Mouse (Mus musculus) CD4-positive, CD25-positive, alpha-beta regulatory T cell, adult 4 months (primary cell): Measurements from ENCODE around the gene Sema3b. TPM values are rescaled to one million over a fixed set of nuclear protein-coding genes. Genes with fewer than 3 reads are reported as not detected.
A peak's percentile ranks its signal among the peaks of the same experiment; 100 is the strongest.
"Not testable (repeated sequence)": the region's sequence is repeated elsewhere in the genome, so short reads cannot be mapped to it uniquely, and the experiment has no call there.

Experiments used
- ATAC-seq: one replicate; pipeline ENCODE4 v1.8.0; 2017
- polyA plus RNA-seq, 2 experiments: library from polyadenylated mRNA; unstranded; fragments of 100-300 nt; shearing (Covaris generic); gene quantifications; one replicate each; pipeline ENCODE4 v1.2.1; 2017

Gene Sema3b
- polyA plus RNA-seq, 2 experiments from 2014 or later, result not detected

DNA sequence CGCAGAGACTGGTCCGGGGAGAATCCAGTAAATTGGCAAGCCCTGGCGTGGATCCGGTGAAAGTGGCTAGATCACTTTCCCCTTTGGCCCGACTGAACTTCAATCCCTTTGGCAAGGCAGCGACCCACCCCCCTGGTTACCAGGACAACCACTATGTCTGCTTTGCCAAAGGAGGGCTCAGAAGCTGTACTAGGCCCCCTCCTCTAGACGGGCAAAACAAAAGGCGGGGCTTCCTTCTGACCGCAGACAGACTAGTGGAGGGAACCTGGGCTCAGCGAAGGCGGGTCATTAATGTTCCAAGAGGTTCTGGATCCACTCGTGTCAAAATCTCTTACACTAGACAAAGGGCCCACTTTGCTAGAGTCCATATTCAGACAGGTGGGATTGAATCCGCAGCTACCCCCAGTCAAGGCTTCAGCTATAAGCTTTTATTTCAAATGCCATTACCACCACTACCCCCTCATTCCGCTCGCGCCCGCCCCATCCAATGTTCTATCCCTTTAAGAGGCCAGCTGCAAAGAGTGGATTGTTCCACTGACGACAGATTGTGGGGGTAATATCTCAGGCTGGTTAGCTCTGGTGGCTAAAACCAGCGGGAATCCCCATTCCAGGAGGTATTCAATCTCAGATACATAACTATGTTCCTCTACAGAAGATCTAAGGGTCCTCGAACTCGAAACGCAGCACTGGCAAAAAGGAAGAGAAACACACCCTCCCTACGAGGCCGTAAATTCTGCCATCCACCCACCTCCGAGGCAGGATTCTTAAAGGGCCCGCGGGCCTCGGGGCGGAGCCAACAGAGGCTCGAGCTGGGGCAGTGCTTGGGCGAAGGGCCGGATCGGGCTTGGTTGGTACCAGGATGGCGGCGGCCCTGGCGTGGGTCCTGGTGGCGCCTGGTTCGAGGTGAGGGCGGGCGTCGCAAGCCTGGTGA lies 40.4 kb downstream of the Sema3b start:
- peak; percentile 92 for ATAC-seq

DNA sequence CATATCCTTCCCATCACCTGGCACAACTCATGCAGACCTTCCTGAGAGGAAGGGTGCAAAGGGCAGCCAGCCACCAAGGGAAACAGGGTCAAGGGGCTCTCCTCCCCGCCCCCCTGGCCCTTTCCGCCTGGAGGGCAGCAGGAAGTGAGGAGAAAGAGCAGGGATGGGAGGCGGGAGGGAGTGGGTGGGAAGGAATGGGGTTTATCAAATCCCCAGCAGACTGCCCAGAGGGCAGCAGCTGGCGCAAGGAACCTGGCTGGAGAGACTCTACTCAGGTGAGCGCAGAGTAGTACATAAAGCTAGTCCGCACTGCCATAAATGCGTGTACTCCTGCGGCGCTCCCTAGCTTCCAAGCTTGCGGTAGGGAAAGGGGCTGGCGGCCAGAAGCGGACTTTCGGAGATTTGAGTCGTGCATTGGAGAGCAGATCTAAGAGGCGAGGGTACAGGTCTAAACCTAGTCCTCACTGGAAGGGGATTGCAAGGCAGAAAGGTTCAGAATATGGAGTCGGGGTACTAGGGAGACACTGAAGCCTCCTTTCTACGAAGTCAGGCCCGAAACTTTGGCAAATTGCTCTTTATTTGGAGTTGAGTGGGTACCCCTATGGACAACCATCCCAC lies 41.2 kb downstream of the Sema3b start, which contains the start of gene Hyal2:
Gene Hyal2, plus strand, starts transcription at position 244 of the 618 bp plus-strand sequence.
- no peak for ATAC-seq

DNA sequence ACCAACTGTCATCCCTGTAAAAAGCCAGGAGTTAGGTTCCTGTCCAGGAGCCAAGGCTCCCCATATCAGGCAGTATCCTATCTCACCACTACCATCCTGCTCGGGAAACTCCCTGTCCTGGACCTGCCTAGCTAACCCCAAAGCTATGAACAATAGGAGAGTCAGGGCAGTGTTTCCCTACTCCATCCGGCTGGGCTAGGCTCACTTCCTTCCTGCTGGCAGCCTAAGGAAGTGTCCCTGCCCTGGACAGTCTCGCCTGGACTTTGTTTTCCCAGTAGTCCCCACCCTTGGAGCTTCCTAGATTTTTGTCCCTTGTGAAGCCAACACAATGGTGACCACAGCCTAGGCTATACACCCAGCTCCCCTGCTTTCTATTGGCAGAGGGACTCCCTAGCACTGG lies 42.2 kb downstream of the Sema3b start:
- ATAC-seq, result no peak

DNA sequence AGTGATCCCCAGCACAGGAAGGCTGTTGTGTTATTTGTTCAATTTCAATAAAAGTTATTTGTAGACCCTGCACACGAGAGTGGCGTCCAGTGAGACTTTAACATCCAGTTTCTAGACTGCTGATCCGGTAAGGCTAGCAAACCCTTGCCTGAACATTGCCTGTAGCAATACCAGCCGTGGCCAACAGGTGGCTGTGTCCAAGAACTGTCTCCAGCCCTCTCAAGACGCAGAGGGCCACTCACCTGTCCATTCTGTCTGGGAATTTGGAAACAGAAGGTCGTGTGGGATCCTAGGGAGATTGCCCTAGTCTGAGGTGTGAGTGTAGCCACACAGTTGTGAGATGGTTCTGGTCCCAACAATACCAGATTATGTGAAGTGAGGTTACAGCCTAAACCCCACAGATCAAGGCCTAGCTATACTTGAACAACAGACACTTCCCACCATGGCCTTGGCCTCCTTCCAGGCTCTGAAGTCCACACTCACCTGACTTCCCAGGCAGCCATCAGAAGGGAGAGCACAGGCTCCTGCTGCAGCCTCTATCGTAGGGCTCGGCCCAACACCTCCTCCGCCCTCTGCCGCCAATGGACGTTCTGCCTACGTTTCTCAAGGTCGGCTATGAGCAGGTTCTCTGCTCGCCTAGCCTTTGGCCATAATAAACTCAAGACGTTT lies 42.9 kb downstream of the Sema3b start:
- no peak for ATAC-seq

DNA sequence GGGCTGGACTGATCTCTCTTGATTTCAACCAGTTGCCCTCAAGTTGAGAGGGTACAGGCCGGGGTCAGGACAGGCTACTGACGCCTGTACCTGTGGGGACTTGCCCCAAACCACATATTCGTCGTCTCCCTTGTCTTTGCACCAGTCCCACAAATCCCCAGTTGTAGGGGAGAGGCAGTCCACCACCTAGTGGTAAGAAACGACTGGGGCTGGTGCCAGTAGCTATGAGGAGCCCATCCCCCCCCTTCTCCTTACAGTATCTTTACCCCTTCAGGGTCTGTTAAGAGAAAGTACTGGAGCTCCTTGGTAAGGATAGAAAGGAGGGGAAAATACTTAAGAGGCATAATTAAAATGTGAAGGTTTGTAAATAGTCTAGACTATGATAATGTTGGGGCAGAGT lies 43.5 kb downstream of the Sema3b start:
- ATAC-seq, result not testable (repeated sequence)

DNA sequence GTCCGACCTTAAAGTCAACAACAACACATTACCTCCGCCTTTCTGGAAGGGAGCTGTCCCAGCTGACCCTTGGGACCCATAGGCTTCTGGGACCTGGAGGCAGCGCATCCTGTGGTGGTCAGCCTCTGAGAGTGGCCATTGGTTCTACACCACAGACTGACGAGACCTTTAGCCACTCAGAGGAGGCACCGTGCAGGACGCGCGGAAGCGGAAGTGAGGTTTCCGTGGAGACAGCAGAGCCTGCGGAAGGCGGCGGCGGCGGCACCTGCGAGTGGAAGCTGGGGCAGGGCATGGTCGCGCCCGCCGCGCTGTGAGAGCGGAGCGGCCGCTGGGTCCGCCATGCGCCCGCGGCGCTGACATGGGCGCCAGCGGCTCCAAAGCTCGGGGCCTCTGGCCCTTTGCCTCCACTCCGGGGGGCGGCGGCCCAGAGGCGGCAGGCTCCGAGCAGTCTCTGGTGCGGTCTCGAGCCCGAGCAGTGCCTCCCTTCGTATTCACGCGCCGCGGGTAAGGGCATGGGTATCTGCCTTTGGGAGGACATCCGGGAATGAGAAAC lies 45.9 kb downstream of the Sema3b start, which contains the start of gene Tusc2:
Gene Tusc2, plus strand, starts transcription at position 227 of the 553 bp plus-strand sequence.
- ATAC-seq, result peak; percentile 97

DNA sequence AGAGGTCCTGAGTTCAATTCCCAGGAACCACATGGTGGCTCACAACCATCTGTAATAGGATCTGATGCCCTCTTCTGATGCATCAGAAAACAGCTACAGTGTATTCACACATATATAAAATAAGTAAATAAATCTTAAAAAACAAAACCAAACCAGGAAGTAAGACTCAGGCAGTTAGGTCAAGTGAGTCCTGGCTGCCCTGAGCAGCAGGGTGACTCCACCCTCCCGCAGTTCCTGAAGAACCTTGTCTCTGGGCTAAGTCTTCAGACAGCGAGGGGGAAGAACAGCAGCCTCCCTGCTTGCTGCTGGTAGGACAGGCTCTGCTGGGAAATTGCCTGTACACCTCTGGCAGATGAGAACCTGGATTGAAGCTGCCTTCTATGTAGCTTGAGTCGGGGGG lies 52.7 kb downstream of the Sema3b start:
- no peak for ATAC-seq

DNA sequence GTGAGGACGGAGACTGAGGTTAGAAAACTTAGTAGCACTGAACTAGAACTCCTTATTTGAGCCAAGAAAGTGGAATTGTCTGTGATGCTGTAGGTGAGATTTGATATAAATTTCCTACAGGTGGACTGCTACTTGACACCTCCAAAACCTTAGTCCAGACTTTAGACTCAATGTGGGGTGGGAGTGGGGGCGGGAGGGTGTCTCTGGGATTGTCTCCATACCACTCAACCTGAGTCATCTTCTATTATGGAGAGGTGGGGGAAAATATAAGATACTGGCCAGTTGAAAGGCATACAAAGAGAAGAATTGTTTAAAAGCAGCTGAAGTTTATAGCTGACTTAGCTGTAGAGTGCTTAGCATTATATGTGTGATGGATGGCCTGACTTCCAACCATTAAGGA lies 53.3 kb downstream of the Sema3b start:
- no peak for ATAC-seq

DNA sequence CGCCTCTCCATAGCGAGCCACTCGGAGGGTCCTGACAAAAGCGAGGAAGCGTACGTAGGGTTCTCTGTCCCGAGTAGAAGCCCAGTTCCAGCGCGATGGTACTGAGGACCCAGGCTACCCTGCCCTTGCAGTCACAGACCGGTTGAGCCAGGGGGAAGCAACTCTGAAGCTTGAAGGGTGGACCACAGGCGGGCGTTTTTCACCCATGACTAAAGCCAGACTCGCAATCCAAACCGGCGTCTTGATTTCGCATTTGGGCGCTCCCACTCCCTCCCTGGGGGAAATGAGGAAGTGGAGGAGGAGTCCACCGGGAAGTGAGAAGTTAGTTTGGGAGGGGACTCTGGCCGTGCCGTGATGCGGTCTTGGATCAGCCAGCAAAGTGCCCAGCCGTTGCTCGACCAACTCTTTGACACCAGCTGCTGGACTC lies 54.0 kb downstream of the Sema3b start:
- no peak for ATAC-seq

DNA sequence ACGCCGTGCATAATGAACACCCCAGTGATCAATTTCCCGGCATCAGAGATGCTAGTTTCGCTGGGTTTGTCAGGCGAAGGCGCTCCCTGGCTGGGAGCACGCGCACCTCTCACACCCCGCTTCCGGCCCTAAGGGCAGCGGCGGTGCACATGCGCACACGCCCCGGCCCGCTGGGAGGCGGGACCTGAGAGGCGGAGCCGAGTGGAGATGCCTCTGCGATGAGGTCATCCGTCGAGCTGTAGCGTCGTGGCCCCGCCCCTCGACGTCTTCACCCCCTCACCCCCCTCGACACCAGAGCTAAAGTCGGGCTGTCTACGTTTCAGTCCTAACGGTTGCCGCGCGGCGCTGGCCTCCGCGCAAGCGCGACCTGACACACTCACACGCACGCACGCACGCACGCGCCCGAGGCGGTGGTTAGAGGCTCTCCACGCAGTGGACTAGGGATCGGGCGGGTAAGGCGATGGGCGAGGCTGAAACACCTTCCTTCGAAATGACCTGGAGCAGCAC lies 54.7 kb downstream of the Sema3b start:
- peak; percentile 83 for ATAC-seq

DNA sequence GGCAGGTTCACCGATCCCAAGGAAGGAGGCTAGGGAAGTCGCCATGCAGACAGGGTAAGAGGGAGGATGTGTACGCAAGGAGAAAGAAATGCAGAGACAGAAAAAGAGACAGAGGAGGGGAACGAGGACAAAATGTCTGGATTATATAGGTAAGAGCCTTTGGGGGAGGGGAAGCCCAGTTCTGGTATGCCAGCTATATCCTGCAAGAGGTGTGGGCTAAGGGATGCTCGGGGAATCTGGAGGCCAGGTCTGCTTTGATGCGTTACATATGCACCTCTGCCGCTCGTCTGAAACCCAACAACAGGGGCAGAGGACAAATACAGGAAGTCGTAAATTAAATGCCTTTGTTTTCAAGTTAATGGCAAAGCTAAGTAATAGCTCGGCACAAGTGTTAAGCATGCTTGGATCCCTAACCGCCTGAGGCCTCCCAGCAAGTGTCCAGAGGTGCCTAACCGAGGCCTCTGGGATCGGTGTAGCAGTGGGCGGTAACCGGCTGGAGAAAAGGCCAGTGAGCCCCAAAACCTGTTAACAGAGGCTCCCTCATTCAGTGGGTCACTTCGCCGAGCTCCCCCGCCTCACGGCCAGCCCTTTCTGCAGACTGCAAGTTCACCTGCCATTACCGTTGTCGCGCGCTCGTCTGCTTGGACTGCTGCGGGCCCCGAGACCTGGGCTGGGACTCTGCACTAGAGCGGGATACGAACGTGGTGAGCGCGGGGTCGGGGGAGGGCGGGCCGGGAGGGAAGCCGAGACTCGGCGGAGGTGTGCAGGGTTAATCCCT lies 55.3 kb downstream of the Sema3b start:
- ATAC-seq, result no peak

DNA sequence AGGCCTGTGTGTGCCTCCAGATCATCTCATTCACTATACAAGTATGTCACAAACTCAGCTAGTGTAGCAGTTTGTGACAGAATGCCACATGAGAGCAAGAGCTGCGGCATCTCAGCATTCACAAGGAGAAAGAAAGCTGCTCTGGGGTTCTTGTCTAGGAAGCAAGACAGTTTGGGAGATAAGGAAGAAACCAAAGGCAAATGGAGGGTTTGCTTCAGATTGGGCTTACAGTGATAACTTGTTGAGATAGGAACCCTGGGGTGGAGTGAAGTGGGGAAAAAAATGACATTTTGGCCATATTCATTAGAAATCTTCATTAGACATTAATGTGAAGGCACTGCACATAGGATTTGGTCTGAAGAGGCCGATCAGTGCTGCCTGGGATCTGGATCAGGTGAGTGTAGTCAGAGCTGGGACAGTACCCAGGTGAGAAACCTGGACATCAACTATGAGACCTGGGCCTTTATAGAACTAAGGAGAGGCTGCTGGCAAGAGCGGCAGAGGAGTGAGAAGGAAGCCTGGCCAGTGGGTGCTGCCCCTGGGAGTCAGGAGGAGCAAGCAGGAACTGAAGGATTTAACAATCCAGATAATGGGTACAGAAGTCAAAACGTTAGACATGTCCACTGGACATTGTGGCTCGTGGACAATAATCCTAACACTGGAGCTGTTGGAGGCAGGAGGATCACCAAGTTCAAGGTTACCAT lies 56.2 kb downstream of the Sema3b start:
- no peak for ATAC-seq

DNA sequence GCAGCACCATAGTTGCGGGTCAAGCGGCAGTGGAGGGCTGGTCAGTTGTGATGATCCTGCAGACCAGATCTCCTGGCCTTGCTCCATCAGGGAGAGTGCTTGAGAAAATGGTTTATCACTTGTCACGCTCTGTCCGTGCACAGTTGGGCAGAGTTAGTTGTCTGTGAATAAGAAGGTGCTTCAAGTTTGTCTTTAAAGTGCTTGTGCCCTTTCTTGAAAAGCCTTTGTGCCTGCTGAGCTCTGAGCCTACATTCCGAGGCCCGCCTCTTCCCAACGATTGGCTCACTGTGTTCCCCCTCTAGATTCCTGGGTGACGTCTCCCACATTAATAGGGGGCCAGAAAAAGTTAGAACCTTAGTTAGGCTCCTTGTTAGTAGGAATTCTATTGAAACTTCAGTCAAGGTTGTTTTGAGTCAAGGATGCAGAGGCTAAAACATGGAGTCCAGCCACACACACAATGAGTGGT lies 57.1 kb downstream of the Sema3b start:
- ATAC-seq, result no peak

DNA sequence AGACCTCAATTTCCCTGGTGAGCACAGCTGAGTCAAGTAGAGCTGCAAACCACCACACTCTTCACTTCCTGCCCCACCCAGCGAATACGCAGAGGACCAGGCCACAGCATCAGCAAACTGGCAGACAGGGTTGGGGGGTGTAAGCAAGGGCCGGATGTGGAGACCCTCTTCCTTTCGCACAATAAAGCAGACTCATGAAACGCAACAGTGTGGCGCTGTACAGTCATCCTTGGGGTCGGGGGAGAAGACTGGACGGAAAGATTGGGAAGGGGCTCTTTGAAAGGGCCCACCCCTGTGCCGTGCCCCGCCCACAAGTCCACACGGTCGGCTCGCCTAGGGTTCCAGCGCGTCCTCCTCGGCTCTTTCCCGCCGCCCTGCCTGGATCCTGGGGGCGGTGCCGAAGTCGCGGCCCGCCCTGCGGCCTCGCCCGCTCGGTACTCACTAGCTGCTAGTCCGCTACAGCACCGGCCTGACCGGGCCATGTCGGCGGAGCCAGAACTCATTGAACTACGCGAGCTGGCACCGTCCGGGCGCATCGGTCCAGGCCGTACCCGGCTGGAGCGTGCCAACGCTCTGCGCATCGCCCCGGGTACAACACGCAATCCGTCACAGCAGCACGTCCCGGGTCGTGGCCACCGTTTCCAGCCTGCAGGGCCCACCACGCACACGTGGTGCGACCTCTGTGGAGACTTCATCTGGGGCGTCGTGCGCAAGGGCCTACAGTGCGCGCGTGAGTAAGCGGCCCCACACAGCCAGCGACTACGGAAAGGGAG lies 57.7 kb downstream of the Sema3b start, which contains the start of gene Rassf1:
Gene Rassf1, plus strand, starts transcription at position 439 of the 773 bp plus-strand sequence.
- peak; percentile 75 for ATAC-seq

DNA sequence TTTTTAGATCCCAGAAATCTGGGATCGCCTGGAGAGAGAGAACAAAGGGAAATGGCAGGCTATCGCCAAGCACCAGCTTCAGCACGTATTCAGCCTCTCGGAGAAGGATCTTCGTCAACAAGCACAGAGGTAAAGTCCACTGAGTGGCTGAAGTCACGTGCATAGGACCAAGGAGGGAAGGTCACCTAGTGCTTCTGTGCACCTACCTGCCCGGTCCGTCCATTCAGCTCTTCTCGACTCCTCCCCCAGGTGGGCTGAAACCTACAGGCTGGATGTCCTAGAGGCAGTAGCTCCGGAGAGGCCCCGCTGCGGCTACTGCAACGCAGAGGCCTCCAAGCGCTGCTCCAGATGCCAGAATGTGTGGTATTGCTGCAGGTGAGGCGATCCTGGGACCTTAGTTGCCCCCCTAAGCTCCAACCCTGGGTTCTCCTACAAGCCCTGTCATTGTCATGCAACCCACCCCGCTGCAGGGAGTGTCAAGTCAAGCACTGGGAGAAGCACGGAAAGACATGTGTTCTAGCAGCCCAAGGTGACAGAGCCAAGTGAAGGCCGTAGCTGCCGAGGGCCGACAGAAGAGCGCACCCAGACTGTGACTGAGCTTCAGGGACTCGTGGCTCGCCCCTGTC lies 58.4 kb downstream of the Sema3b start:
- ATAC-seq, result no peak

DNA sequence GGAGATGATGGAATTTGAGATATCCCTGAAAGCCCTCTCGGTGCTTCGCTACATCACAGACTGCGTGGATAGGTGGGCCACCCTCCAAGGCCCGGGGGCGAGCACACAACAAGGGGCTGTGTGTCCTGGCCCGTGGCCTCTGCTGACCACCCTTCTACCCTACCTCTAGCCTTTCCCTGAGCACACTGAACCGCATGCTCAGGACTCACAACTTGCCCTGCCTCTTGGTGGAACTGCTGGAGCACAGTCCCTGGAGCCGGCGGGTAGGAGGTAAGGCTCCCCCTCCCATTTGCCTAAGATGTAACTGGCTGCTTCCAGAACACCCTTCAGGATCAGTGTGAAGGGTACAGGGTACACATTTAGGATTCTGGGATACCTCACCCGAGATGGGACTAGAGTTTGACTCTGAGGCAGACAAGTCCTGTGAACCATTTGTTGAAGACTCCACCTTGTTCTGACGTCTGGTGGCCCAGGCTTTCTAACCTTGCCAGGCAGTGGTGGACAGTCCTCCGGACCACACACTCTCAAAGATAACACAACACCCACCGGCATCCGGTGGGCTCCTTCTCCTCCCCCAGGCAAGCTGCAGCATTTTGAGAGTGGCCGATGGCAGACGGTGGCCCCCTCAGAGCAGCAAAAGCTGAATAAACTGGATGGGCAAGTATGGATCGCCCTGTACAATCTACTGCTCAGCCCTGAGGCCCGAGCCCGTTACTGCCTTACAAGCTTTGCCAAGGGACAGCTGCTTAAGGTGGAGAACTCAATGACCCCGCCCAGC lies 59.5 kb downstream of the Sema3b start:
- no peak for ATAC-seq

DNA sequence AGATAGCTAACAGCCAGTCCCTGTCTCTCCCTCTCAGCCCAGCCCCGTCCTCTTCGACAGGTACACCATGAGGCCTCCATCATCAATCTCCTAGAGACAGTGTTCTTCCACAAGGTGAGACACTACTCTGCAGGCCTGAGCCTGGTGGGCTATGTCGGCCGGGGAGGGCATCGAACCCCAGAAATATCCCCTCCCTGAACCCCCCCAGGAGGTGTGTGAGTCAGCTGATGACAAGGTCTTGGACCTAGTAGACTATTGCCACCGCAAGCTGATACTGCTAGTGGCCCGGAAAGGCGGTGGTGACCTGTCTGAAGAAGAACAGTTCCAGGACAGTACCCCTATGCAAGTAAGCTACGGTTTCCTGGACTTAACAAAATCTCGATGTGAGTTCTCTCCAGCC lies 60.2 kb downstream of the Sema3b start:
- no peak for ATAC-seq

DNA sequence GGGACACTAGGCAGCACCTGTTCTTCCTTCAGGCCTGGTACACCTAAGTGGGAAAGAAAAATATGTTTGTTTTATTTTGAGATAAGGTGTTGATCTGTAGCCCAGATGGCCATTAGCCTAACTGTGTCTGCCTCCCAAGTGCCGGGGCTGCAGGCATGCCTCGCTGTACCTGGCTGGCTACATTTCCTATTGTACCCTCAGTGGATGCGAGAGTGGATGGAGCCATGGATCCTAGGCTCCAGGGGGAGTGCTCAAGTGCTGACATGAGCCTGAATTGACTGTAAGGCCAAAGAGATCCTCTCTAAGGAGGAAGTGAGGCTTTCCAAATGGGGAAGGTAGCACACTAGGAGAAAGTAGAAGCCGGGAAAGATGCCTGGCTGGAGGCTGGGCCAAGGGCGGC lies 61.1 kb downstream of the Sema3b start:
- no peak for ATAC-seq
